Mouse (Mus musculus): ENCODE measurements around the gene Tinagl1.

DNA sequence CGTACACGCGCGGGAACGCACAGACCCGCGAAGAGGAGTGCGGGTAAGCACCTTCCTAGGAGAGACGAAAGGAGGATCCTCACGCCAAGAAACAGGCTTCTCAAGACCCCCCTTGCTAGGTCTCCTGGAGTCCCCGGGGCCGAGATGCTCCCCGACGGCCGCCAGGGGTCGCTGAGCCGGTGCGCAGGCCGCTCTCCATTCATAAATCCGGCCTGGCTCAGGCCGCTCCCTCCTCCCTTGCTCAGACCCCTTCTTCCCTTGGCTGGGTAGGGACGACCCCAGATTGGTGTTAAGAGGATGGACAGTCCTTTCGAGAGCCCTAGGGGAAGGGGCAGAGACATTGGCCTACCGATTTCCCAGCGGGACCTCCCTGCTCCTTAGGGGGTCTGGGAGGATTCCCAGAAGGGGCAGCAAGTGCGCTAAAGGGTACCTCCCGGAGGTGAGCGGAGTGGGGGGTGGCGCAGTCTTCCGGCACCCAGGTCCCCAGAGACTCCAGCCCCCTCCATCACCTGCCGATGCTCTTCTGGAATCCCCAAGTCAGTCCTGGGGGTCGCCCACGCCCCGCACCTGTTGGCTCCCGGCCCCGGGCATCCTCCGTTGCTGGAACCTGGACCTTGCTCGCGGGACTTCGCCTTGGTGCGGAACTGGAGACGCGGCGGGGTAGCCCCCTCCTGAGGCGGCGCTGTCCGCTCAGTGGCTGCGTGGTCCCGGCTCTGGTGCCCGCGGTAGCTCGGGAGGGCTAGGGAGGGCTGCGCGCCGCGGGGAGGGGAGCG lies 36.3 kb downstream of the Tinagl1 start:
- TF ChIP-seq POLR2A (IDR thresholded peaks at IDR 0.05; ENCODE audit: borderline replicate concordance, extremely low read depth, insufficient read depth, insufficient read length, poor library complexity, severe bottlenecking) (no peak), CTCF (IDR thresholded peaks at IDR 0.05; ENCODE audit: borderline replicate concordance, extremely low read depth, insufficient read depth, insufficient read length) (peak; percentile 92)
